Mouse (Mus musculus) MEL (cell line): ENCODE results near the gene Mmd. TPM values are rescaled to one million over a fixed set of nuclear protein-coding genes. Genes with fewer than 3 reads are reported as not detected.

ENCODE experiments used
- DNase-seq: peaks from one replicate; pipeline ENCODE4 v3.0.0; 2011; ENCODE audit warnings: low read depth, low spot score
- H3K27ac ChIP-seq: 2 replicates; pipeline ENCODE4 v1.5.1; 2012; ENCODE audit warnings: low read depth, mild to moderate bottlenecking, control low read depth, low read length, moderate library complexity; ENCODE audit not compliant: control insufficient read depth
- H3K27me3 ChIP-seq, 2 experiments: fragments of 150-350 bp in 1 of 2; sonication (generic) in 1 of 2; 2 replicates each; pipeline ENCODE4 v1.6.1; 2012; ENCODE audit warnings: low read length in 2 of 2, mild to moderate bottlenecking in 2 of 2, improper control_type of control experiment in 1 of 2, moderate library complexity in 1 of 2; ENCODE audit not compliant: insufficient read depth in 2 of 2, control insufficient read depth in 1 of 2
- H3K36me3 ChIP-seq, 2 experiments: 2 replicates each; pipeline ENCODE4 v1.6.1; 2012 to 2014; ENCODE audit warnings: low read length in 2 of 2, improper control_type of control experiment in 1 of 2, inconsistent platforms in 1 of 2, mild to moderate bottlenecking in 1 of 2; ENCODE audit not compliant: insufficient read depth in 2 of 2, control insufficient read depth in 1 of 2
- H3K4me1 ChIP-seq, 2 experiments: fragments of 150-350 bp in 1 of 2; sonication (generic) in 1 of 2; 2 replicates each; pipeline ENCODE4 v1.6.1; 2012; ENCODE audit warnings: low read length in 2 of 2, improper control_type of control experiment in 1 of 2, mild to moderate bottlenecking in 1 of 2; ENCODE audit not compliant: insufficient read depth in 2 of 2, control insufficient read depth in 1 of 2
- H3K4me3 ChIP-seq, 2 experiments: fragments of 150-350 bp in 1 of 2; sonication (generic) in 1 of 2; 2 replicates each; pipeline ENCODE4 v1.5.1; 2012; ENCODE audit warnings: low read depth in 2 of 2, low read length in 2 of 2, mild to moderate bottlenecking in 2 of 2, moderate library complexity in 2 of 2, control low read depth in 1 of 2, improper control_type of control experiment in 1 of 2; ENCODE audit not compliant: control insufficient read depth in 1 of 2, insufficient read depth in 1 of 2
- H3K79me2 ChIP-seq: 2 replicates; pipeline ENCODE4 v1.6.1; 2012; ENCODE audit warnings: mild to moderate bottlenecking, low read length, moderate library complexity; ENCODE audit not compliant: control insufficient read depth, poor library complexity, insufficient read depth
- H3K9ac ChIP-seq: 2 replicates; pipeline ENCODE4 v1.6.1; 2012; ENCODE audit warnings: low read depth, mild to moderate bottlenecking, control low read depth, low read length, moderate library complexity; ENCODE audit not compliant: control insufficient read depth, poor library complexity, severe bottlenecking
- H3K9me3 ChIP-seq: fragments of 150-350 bp; sonication (generic); replicated peaks from 2 replicates; pipeline ENCODE4 v1.6.1; 2012; ENCODE audit warnings: mild to moderate bottlenecking, low read length, improper control_type of control experiment, moderate library complexity; ENCODE audit not compliant: insufficient read depth
- CHD1 ChIP-seq: IDR thresholded peaks from 2 replicates; pipeline ENCODE4 v1.6.1; 2012; ENCODE audit warnings: low read depth, mild to moderate bottlenecking, inconsistent platforms, low read length, improper control_type of control experiment
- CHD2 ChIP-seq: IDR thresholded peaks from 2 replicates; pipeline ENCODE4 v1.6.1; 2011; ENCODE audit warnings: low read length, improper control_type of control experiment
- EP300 ChIP-seq, 2 experiments: IDR thresholded peaks; 2 replicates each; pipeline ENCODE4 v1.6.1; 2011; ENCODE audit warnings: improper control_type of control experiment in 2 of 2, low read length in 2 of 2, low read depth in 1 of 2, mild to moderate bottlenecking in 1 of 2
- ETS1 ChIP-seq: IDR thresholded peaks from 2 replicates; pipeline ENCODE4 v1.6.1; 2012; ENCODE audit warnings: low read depth, mild to moderate bottlenecking, inconsistent platforms, low read length, improper control_type of control experiment, moderate library complexity
- GATA1 ChIP-seq: IDR thresholded peaks from 2 replicates; pipeline ENCODE4 v1.6.1; 2011; ENCODE audit warnings: low read depth, low read length, improper control_type of control experiment
- HCFC1 ChIP-seq: IDR thresholded peaks from 2 replicates; pipeline ENCODE4 v1.6.1; 2012; ENCODE audit warnings: low read depth, mild to moderate bottlenecking, inconsistent platforms, low read length, improper control_type of control experiment, moderate library complexity
- KAT2A ChIP-seq: conservative IDR thresholded peaks from 2 replicates; pipeline ENCODE4 v1.6.1; 2012; ENCODE audit warnings: low read depth, low read length, improper control_type of control experiment, inconsistent platforms
- MAFK ChIP-seq: IDR thresholded peaks from 2 replicates; pipeline ENCODE4 v1.6.1; 2011; ENCODE audit warnings: low read depth, mild to moderate bottlenecking, low read length, improper control_type of control experiment, borderline replicate concordance
- MEF2A ChIP-seq: IDR thresholded peaks from 2 replicates; pipeline ENCODE4 v1.6.1; 2014; ENCODE audit warnings: low read depth, mild to moderate bottlenecking, inconsistent platforms, low read length, improper control_type of control experiment; ENCODE audit not compliant: poor library complexity, insufficient replicate concordance, severe bottlenecking; ENCODE audit errors: extremely low read depth
- MXI1 ChIP-seq: IDR thresholded peaks from 2 replicates; pipeline ENCODE4 v1.6.1; 2011; ENCODE audit warnings: mild to moderate bottlenecking, low read depth, low read length, improper control_type of control experiment
- MYB ChIP-seq: IDR thresholded peaks from 2 replicates; pipeline ENCODE4 v1.6.1; 2011; ENCODE audit warnings: mild to moderate bottlenecking, low read depth, low read length, improper control_type of control experiment
- NELFE ChIP-seq: IDR thresholded peaks from 2 replicates; pipeline ENCODE4 v1.6.1; 2011; ENCODE audit warnings: low read depth, low read length, improper control_type of control experiment
- POLR2AphosphoS5 ChIP-seq: IDR thresholded peaks from 2 replicates; pipeline ENCODE4 v1.6.1; 2012; ENCODE audit warnings: low read depth, borderline replicate concordance, mild to moderate bottlenecking, inconsistent platforms, low read length, moderate library complexity, mixed read lengths
- RAD21 ChIP-seq: IDR thresholded peaks from 2 replicates; pipeline ENCODE4 v1.6.1; 2011; ENCODE audit warnings: mild to moderate bottlenecking, low read depth, low read length, improper control_type of control experiment
- RCOR1 ChIP-seq: IDR thresholded peaks from 2 replicates; pipeline ENCODE4 v1.6.1; 2012; ENCODE audit warnings: low read depth, mild to moderate bottlenecking, inconsistent platforms, low read length, improper control_type of control experiment
- SIN3A ChIP-seq: IDR thresholded peaks from 2 replicates; pipeline ENCODE4 v1.6.1; 2012; ENCODE audit warnings: low read length, improper control_type of control experiment, inconsistent platforms
- TAL1 ChIP-seq: IDR thresholded peaks from 2 replicates; pipeline ENCODE4 v1.6.1; 2012; ENCODE audit warnings: mild to moderate bottlenecking, inconsistent platforms, low read length, moderate library complexity, mixed read lengths
- TBP ChIP-seq: IDR thresholded peaks from 2 replicates; pipeline ENCODE4 v1.8.0; 2011; ENCODE audit warnings: low read depth, low read length, improper control_type of control experiment
- TCF12 ChIP-seq: IDR thresholded peaks from 2 replicates; pipeline ENCODE4 v1.6.1; 2014; ENCODE audit warnings: low read depth, mild to moderate bottlenecking, inconsistent platforms, low read length, improper control_type of control experiment, moderate library complexity
- UBTF ChIP-seq: IDR thresholded peaks from 2 replicates; pipeline ENCODE4 v1.6.1; 2012; ENCODE audit warnings: low read depth, mild to moderate bottlenecking, inconsistent platforms, low read length, improper control_type of control experiment, moderate library complexity, borderline replicate concordance; ENCODE audit not compliant: insufficient read depth
- USF2 ChIP-seq, 2 experiments: IDR thresholded peaks; 2 replicates each; pipeline ENCODE4 v1.6.1; 2011 to 2012; ENCODE audit warnings: improper control_type of control experiment in 2 of 2, low read length in 2 of 2, borderline replicate concordance in 1 of 2, inconsistent platforms in 1 of 2, low read depth in 1 of 2, mild to moderate bottlenecking in 1 of 2; ENCODE audit not compliant: insufficient read depth in 1 of 2
- ZKSCAN1 ChIP-seq: IDR thresholded peaks from 2 replicates; pipeline ENCODE4 v1.6.1; 2012; ENCODE audit warnings: low read depth, mild to moderate bottlenecking, inconsistent platforms, low read length, improper control_type of control experiment, moderate library complexity
- ZNF384 ChIP-seq: IDR thresholded peaks from 2 replicates; pipeline ENCODE4 v1.6.1; 2012; ENCODE audit warnings: low read depth, mild to moderate bottlenecking, inconsistent platforms, low read length, improper control_type of control experiment
- polyA plus RNA-seq, 2 experiments: library from polyadenylated mRNA; stranded (reverse) in 1 of 2; unstranded in 1 of 2; fragments of >175 nt in 1 of 2; fragments of >200 nt in 1 of 2; gene quantifications; 2 replicates each; pipeline versions ENCODE4 v1.2.1 to v1.2.4; 2012; ENCODE audit warnings: low replicate concordance in 2 of 2, low read depth in 1 of 2; ENCODE audit not compliant: insufficient read length in 2 of 2, insufficient read depth in 1 of 2, missing spikeins in 1 of 2
- total RNA-seq: library from RNA; depleted of rRNA; stranded (reverse); fragments of 300-350 nt; gene quantifications from 2 replicates; pipeline ENCODE4 v1.2.3, GENCODE M21; 2012

The Mmd gene
- total and polyA plus RNA-seq, 3 experiments, result 7.4 to 15.5 TPM; not detected in 1

DNA sequence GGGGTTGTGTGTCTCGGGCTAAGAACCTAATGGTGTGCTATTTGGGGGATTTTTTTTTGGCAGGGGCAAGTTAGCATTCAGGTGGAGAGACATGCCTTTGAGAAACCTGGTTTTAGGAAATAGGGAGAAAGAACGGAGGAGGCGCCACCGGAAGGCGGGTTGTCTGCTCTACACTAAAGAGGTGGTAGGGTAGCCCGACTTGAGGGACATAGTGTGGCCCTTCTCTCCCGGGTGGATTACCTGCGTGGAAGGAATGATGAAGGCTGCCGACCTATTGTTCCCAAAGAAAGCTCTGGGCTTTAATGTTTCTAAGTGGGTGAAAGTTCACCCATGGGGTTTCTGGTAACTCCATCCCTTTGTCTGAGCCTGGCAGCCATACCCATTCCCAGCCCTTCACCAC lies 933 bp downstream of the Mmd start:
- H3K79me2 ChIP-seq, result peaks cover 5% of the 10 kb centered on the region
- peaks cover 10 to 18% of the 10 kb centered on the region in 2 experiments for H3K4me1 ChIP-seq
- H3K9me3 ChIP-seq, result no peaks in the 10 kb centered on the region
- no peak for DNase-seq
- peak overlapping the region; percentile 72 to 93 for H3K4me3 ChIP-seq
- H3K27me3 ChIP-seq, result peaks cover 0 to 3% of the 10 kb centered on the region in 2 experiments; a peak in 2 of 4 replicates
- H3K9ac ChIP-seq, result peak overlapping the region; percentile 90
- no peak overlapping the region for H3K27ac ChIP-seq
- TF ChIP-seq TAL1 (no peak), TCF12 (no peak), NELFE (no peak), MAFK (no peak), MEF2A (no peak), RCOR1 (no peak), CHD2 (no peak), KAT2A (no peak), UBTF (no peak), GATA1 (no peak), POLR2AphosphoS5 (no peak), ZKSCAN1 (no peak)
- peaks cover 0 to 15% of the 10 kb centered on the region in 2 experiments; a peak in 2 of 4 replicates for H3K36me3 ChIP-seq

DNA sequence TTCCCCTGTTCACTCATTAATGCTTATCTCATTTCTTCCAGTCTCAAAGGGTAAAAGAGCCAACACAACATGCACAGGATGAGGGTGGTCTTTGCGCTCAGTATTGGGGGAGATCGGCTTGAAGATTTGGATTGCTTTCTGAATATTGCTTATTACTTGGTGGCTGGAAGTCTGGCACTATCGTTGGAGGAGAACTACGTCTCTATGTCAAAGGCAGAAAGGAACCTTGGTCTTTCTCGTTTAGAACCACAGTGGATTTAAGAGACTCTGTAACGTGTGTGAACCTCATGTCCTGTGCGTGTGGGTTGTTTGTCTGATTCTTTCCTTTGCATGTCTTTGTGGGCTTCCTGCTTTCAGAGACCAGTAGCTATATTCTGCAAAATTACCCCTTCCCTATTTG lies 1.5 kb downstream of the Mmd start:
- Histone ChIP-seq H3K27me3 (no peaks in the 10 kb centered on the region; a peak in 1 of 4 replicates), H3K79me2 (peaks cover 5% of the 10 kb centered on the region), H3K4me3 (no peak overlapping the region), H3K4me1 (peaks cover 10 to 18% of the 10 kb centered on the region in 2 experiments), H3K9me3 (no peaks in the 10 kb centered on the region), H3K9ac (no peak overlapping the region), H3K36me3 (peaks cover 0 to 15% of the 10 kb centered on the region in 2 experiments; a peak in 2 of 4 replicates), H3K27ac (no peak overlapping the region)
- no peak for DNase-seq
- TF ChIP-seq HCFC1 (no peak), MXI1 (no peak), TBP (no peak), KAT2A (no peak), UBTF (no peak)

DNA sequence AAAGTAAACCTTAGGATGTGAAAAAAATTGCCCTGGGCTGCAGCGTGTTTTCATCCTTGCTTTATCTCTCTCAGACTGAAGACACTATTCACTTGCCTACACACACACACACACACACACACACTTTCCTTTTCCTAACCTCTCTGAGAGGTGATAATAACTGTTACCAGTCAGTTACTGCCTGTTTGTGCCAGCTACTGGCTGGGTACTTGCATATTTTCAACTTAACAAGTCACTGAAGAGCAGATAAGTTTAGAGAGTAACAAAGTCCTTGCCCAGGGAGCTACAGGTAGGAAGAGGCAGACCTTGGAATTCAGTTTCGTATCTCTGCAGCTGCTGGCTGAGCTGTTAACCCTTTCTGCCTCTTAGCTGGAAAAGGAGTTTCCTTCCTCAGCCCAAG lies 2.7 kb downstream of the Mmd start:
- Histone ChIP-seq H3K79me2 (peaks cover 5% of the 10 kb centered on the region), H3K27me3 (no peaks in the 10 kb centered on the region), H3K27ac (no peak overlapping the region), H3K9ac (no peak overlapping the region), H3K4me1 (peaks cover 14 to 26% of the 10 kb centered on the region in 2 experiments), H3K9me3 (no peaks in the 10 kb centered on the region), H3K4me3 (no peak overlapping the region), H3K36me3 (peaks cover 0 to 24% of the 10 kb centered on the region in 2 experiments; a peak in 2 of 4 replicates)
- peak; percentile 46 for DNase-seq
- TF ChIP-seq TCF12, result 0 out of 2 replicates have a peak, but pooled peaks have one; percentile 12
- TF ChIP-seq MYB, result peak; percentile 73
- TF ChIP-seq HCFC1, result no peak
- peak in 1 of 2 experiments; percentile 70; a peak in 2 of 4 replicates for TF ChIP-seq EP300 (IDR thresholded peaks at IDR 0.05; ENCODE audit: low read depth in 1 of 2, low read length in 2 of 2)
- no peak for TF ChIP-seq USF2 (IDR thresholded peaks at IDR 0.05; ENCODE audit: borderline replicate concordance in 1 of 2, insufficient read depth in 1 of 2, low read depth in 1 of 2, low read length in 2 of 2)
- no peak; the same call in 1 of the 2 replicates for TF ChIP-seq GATA1
- peak; percentile 57; the same call in 1 of the 2 replicates for TF ChIP-seq ETS1
- TF ChIP-seq RAD21, result no peak
- TF ChIP-seq SIN3A, result peak; percentile 31; the same call in 1 of the 2 replicates
- TF ChIP-seq ZNF384, result peak; percentile 45
- no peak for TF ChIP-seq CHD1
